Mouse (Mus musculus) G1E (cell line): Measurements from ENCODE around the gene Rgp1.

Experiments
- CTCF ChIP-seq: IDR thresholded peaks from 2 replicates; pipeline ENCODE4 v1.5.1; 2012; ENCODE audit warnings: low read depth, low read length, inconsistent platforms, mixed read lengths
- GATA1 ChIP-seq: IDR thresholded peaks from 2 replicates; pipeline ENCODE4 v1.6.1; 2012; ENCODE audit warnings: borderline replicate concordance, low read length, inconsistent platforms, mixed read lengths
- GATA2 ChIP-seq: IDR thresholded peaks from 2 replicates; pipeline ENCODE4 v1.6.1; 2012; ENCODE audit warnings: low read depth, low read length, inconsistent platforms, borderline replicate concordance
- POLR2AphosphoS5 ChIP-seq: IDR thresholded peaks from 2 replicates; pipeline ENCODE4 v1.6.1; 2012; ENCODE audit warnings: low read depth, low read length, inconsistent platforms; ENCODE audit not compliant: insufficient replicate concordance

DNA sequence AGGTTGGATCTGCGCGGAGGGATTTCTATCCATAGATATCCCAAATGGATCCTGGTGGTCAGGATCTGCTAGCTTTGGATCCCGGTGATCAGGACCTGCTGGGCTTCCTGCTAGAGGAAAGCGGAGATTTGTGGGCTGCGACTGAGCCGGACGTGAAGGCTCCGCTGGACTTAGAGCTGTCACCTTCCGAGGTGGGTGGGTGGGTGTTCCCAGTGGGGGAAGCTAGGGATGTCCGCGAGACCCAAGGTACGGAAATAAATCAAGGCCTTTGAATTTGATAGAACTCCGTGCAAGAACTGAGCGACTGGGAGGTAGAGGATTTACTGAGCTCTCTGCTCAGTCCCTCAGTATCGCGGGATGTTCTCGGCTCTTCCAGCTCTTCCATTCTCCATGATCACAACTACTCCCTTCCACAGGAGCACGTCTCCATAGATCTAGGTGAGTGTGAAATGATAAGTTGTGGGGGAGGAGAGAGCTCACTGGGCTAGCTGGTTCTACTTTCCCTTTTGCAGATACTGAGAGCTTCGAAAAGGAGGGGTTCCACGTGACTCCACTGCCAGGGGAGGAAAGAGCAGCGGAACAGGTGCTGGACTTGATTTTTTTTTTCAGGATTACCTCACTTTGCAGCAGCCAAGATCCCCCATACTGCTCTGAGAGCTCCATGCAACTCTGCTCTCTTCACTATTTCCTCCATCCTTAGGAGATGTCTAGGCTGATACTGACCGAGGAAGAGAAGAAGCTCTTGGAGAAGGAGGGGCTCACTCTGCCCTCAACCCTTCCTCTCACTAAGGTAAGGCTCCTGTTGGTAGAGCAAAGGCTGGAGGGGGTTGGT is 15.5 kb upstream of the Rgp1 start:
- TF ChIP-seq CTCF, result no peak
- no peak for TF ChIP-seq GATA1
- no peak for TF ChIP-seq POLR2AphosphoS5
- TF ChIP-seq GATA2, result no peak
